Mouse (Mus musculus): ENCODE results near the gene Tmem255a. TPM values are rescaled to one million over a fixed set of nuclear protein-coding genes. Genes with fewer than 3 reads are reported as not detected.
A peak's percentile ranks its signal among the peaks of the same experiment; 100 is the strongest.
"Not testable (repeated sequence)": the region's sequence is repeated elsewhere in the genome, so short reads cannot be mapped to it uniquely, and the experiment has no call there.

Gene Tmem255a
- total and polyA plus RNA-seq, 2 experiments from 2014 or later = 38.5 to 41.4 TPM

DNA sequence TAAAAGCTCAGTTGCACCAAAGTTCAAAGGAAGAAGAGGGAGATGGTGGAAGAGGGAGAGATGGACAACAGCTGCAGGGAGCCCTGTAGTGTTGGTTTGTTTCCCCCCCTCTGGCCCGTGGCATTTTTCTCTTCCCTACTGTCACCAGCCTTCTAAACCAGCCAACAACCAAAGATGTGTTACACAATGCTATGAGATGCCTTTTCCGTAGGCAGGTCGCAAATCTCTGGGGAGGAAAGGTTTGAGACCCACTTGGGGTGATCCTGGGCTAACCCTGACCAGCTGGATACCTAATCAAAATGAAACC is 61.8 kb downstream of the Tmem255a start:
- H3K27me3 ChIP-seq (ENCODE audit: insufficient read depth, low read length) = no peaks in the 10 kb centered on the region
- ATAC-seq (no peak), DNase-seq (ENCODE audit: low spot score) (no peak)
- H3K4me2 ChIP-seq (ENCODE audit: low read depth, low read length) = peak overlapping the region; percentile 63
- WGBS = 39% methylated on average over 3 of the region's 3 CpGs
- H3K36me3 ChIP-seq (ENCODE audit: insufficient read depth, low read length) = no peaks in the 10 kb centered on the region
- TF ChIP-seq CTCF (IDR thresholded peaks at IDR 0.05; ENCODE audit: low read depth) = no peak
- peak overlapping the region; percentile 57 for H3K4me3 ChIP-seq (ENCODE audit: low read length)
- no peaks in the 10 kb centered on the region for H3K9me3 ChIP-seq (ENCODE audit: low read length)
- H3K9ac ChIP-seq (replicated peaks; ENCODE audit: low read length) = peak overlapping the region; percentile 78
- H3K27ac ChIP-seq = peak overlapping the region; percentile 74; the same call in 1 of the 2 replicates
- H3K4me1 ChIP-seq (ENCODE audit: insufficient read depth, low read length) = no peaks in the 10 kb centered on the region

DNA sequence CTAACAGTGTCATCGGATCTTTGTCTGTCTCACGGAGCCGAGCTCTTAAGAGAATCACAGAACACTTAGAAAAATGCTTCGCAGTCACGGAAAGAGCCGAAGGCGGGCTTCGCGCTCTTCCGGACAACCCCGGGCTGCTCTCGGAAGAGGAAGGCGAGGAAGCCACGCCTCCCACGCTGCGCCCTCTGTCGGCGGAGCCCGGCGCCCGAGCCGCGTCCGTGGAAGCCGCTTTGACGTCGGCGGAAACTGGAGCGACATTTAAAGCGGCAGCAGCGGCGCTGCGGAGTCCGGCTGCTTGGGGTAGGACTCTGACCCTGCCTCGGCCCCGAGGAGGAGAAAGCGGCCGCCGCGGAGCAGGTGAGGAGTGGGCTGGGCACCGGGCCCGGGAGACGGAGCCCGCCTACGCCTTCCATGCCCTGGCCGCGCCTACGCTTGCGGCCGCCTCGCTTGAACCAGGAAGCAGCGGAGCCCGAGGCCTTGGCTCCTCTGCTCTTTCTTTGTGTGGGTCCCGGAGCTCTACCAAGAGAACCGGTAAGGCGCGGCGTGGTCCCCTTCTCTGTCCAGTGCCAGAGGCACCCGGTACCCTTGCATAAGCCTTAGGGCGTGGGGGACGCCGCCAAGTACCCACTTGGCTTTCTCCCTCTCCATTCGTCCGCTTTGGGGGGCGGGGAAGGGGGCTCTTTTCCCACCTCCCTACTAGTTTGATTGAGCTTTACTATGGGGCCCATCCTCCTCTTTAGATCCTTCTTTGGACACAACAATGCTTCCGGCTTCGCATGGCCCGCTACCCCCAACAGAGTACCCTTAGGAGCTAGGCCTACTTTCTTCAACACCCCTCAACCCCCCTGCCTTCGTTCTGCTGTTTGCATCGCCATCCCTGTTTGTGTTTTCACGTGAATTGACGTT is 62.4 kb downstream of the Tmem255a start, which contains the start of gene Zbtb33:
Gene Zbtb33 (plus strand): TSS at position 242 of the 906 bp plus-strand sequence.
- H3K4me3 ChIP-seq (ENCODE audit: low read length) = peak within 1 kb of the TSS; percentile 57
- 27% methylated on average over 71 of the region's 72 CpGs for WGBS
- DNase-seq (ENCODE audit: low spot score) (peak; percentile 91), ATAC-seq (peak; percentile 97)
- no peaks in the 10 kb centered on the region for H3K27me3 ChIP-seq (ENCODE audit: insufficient read depth, low read length)
- H3K4me2 ChIP-seq (ENCODE audit: low read depth, low read length) = peak within 1 kb of the TSS; percentile 63
- H3K9me3 ChIP-seq (ENCODE audit: low read length) = no peaks in the 10 kb centered on the region
- peak within 1 kb of the TSS; percentile 78 for H3K9ac ChIP-seq (replicated peaks; ENCODE audit: low read length)
- no peaks in the 10 kb centered on the region for H3K36me3 ChIP-seq (ENCODE audit: insufficient read depth, low read length)
- TF ChIP-seq CTCF (IDR thresholded peaks at IDR 0.05; ENCODE audit: low read depth) = peak; percentile 76
- no peaks in the 10 kb centered on the region for H3K4me1 ChIP-seq (ENCODE audit: insufficient read depth, low read length)
- H3K27ac ChIP-seq = peak within 1 kb of the TSS; percentile 74

DNA sequence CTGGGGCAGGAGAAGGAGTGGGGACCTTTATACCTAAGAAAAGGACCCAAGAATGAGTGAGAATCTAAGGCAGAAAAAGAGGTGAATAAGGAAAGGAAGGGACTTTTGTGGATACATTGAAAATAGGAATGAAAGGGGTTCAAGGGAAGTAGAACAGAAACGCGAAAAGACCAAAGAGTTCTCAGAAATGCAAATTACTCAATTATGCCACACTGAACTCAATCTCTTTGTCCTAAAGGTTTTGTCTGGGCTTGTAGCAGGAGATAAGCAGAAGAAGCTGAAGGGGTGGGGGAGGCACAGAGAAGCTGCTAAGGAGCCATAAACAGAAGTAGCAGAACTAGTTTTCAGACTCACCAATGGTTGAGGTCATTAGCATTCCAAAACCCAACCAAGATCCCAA is 66.7 kb downstream of the Tmem255a start:
- H3K27ac ChIP-seq = no peak overlapping the region
- TF ChIP-seq CTCF (IDR thresholded peaks at IDR 0.05; ENCODE audit: low read depth) = no peak
- H3K9me3 ChIP-seq (ENCODE audit: low read length) = no peaks in the 10 kb centered on the region
- no peaks in the 10 kb centered on the region for H3K27me3 ChIP-seq (ENCODE audit: insufficient read depth, low read length)
- no peak overlapping the region for H3K4me3 ChIP-seq (ENCODE audit: low read length)
- H3K4me2 ChIP-seq (ENCODE audit: low read depth, low read length) = no peak overlapping the region
- DNase-seq (ENCODE audit: low spot score) = no peak
- WGBS = 43% methylated on average over 2 of the region's 2 CpGs
- no peaks in the 10 kb centered on the region for H3K4me1 ChIP-seq (ENCODE audit: insufficient read depth, low read length)
- H3K9ac ChIP-seq (replicated peaks; ENCODE audit: low read length) = no peak overlapping the region
- no peaks in the 10 kb centered on the region for H3K36me3 ChIP-seq (ENCODE audit: insufficient read depth, low read length)
- no peak for ATAC-seq

DNA sequence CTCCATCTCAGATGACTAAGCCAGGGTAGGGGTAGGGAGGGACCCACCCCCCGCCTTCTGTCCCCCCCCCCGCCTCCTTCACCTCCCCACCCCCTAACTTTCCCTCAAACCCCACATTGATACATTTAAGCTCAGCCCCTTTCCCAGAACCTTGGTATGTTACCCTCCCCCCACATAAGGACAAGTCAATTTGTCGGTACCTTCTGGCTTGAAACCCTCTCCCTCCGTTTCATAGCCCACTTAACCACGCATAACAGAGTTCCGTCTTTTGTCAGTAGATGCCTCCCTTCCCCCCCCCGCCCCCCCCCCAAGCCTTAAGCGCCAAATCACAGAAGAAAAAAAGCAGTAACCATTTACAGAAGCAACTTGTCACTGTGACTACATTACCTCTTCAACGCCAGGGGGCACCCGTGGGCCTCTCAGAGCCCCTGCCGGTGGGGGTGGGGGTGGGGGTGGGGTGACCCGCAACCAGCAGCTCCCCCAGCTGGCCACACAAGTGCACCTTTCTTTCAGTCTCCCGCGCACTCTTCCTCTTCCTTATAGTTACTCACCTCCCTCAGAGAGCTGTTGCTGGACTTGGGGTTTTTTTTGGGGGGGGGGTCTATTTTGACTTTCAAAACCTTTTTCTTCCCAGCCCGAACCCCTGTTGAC is 70.5 kb downstream of the Tmem255a start:
- Histone ChIP-seq H3K4me3 (ENCODE audit: low read length) (no peak overlapping the region), H3K9me3 (ENCODE audit: low read length) (0 out of 2 replicates have a peak, but pooled peaks cover 2% of the 10 kb centered on the region)
- 21% methylated on average over 13 of the region's 15 CpGs for WGBS

DNA sequence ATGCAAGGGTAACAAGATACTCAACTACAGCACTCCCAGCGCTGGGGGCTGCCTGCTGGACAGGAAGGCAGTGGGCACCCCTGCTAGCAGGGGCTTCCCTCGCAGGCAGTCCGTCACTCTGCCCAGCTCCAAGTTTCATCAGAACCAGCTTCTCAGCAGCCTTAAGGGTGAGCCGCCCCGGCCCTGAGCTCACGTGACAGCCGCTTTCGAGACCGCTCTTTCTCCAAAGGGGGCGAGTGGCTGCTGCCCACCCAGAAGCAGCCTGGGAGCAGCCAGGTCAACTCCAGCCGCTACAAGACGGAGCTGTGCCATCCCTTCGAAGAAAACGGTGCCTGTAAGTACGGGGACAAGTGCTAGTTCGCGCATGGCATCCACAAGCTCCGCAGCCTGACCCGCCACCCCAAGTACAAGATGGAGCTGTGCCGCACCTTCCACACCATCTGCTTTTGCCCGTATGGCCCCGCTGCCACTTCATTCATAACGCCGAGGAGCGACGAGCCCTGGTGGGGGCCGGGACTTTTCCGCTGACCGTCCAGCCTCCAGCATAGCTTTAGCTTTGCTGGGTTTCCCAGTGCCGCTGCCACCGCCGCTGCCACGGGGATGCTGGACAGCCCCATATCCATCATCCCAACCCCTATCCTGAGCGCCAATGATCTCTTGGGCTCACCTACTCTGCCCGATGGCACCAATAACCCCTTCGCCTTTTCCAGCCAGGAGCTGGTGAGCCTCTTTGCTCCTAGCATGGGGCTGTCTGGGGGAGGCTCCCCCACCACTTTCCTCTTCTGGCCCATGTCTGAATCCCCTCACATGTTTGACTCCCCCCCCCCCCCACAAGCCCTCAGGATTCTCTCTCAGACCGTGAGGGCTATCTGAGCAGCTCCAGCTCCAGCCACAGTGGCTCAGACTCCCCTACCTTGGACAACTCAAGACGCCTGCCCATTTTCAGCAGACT is 71.3 kb downstream of the Tmem255a start:
- ATAC-seq (peak; percentile 75), DNase-seq (ENCODE audit: low spot score) (peak; percentile 16)
- 38% methylated on average over 37 of the region's 38 CpGs for WGBS
- H3K4me2 ChIP-seq (ENCODE audit: low read depth, low read length) = peak overlapping the region; percentile 61
- H3K27me3 ChIP-seq (ENCODE audit: insufficient read depth, low read length) = no peaks in the 10 kb centered on the region
- H3K27ac ChIP-seq = no peak overlapping the region
- no peaks in the 10 kb centered on the region for H3K4me1 ChIP-seq (ENCODE audit: insufficient read depth, low read length)
- peak overlapping the region; percentile 37 for H3K4me3 ChIP-seq (ENCODE audit: low read length)
- H3K36me3 ChIP-seq (ENCODE audit: insufficient read depth, low read length) = no peaks in the 10 kb centered on the region
- TF ChIP-seq CTCF (IDR thresholded peaks at IDR 0.05; ENCODE audit: low read depth) = no peak
- 0 out of 2 replicates have a peak overlapping the region, but pooled peaks have one; percentile 21 for H3K9ac ChIP-seq (replicated peaks; ENCODE audit: low read length)
- H3K9me3 ChIP-seq (ENCODE audit: low read length) = 0 out of 2 replicates have a peak, but pooled peaks cover 2% of the 10 kb centered on the region

More for the DNA sequence above, 70.5 kb downstream of the Tmem255a start:
- H3K27me3 ChIP-seq (ENCODE audit: insufficient read depth, low read length) = no peaks in the 10 kb centered on the region
- no peaks in the 10 kb centered on the region for H3K4me1 ChIP-seq (ENCODE audit: insufficient read depth, low read length)
- peak; percentile 32; the same call in 1 of the 2 replicates for TF ChIP-seq CTCF (IDR thresholded peaks at IDR 0.05; ENCODE audit: low read depth)
- peak; percentile 71 for DNase-seq (ENCODE audit: low spot score)
- ATAC-seq = peak; percentile 80
- peak overlapping the region; percentile 61; the same call in 1 of the 2 replicates for H3K4me2 ChIP-seq (ENCODE audit: low read depth, low read length)
- H3K9ac ChIP-seq (replicated peaks; ENCODE audit: low read length) = no peak overlapping the region
- no peak overlapping the region for H3K27ac ChIP-seq
- no peaks in the 10 kb centered on the region for H3K36me3 ChIP-seq (ENCODE audit: insufficient read depth, low read length)

DNA sequence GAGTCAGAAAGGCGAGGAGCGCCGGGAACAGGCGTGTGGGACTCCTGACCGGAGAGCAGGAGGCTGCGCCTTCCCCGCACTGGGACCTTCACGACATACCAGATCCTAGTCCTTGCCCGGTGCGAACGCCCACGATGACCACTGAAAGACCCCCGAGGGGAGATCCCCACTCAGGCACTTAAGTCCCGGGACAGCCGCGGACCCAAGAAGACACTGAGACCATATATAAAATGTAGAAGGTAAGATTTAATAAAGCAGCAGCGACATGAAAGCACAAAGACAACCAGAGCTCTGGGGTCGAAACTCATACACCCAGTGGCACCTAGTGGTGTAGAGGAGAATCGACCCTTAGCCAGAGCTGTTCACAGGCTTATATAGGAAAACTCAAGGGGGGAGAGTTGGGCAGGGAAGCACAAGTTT is 72.3 kb downstream of the Tmem255a start:
- peak; percentile 58 for DNase-seq (ENCODE audit: low spot score)
- not testable (repeated sequence) for H3K4me1 ChIP-seq (ENCODE audit: insufficient read depth, low read length); H3K36me3 ChIP-seq (ENCODE audit: insufficient read depth, low read length); H3K9me3 ChIP-seq (ENCODE audit: low read length); H3K9ac ChIP-seq (replicated peaks; ENCODE audit: low read length); H3K27me3 ChIP-seq (ENCODE audit: insufficient read depth, low read length); H3K27ac ChIP-seq
- WGBS = 40% methylated on average over 19 of the region's 19 CpGs
- TF ChIP-seq CTCF (IDR thresholded peaks at IDR 0.05; ENCODE audit: low read depth) = peak; percentile 65
- H3K4me2 ChIP-seq (ENCODE audit: low read depth, low read length) = peak overlapping the region; percentile 41
- H3K4me3 ChIP-seq (ENCODE audit: low read length) = peak overlapping the region; percentile 26; the same call in 1 of the 2 replicates
- 0 out of 2 replicates have a peak, but pooled peaks have one; percentile 69 for ATAC-seq

All from hindbrain, postnatal 0 days (tissue).